Mouse (Mus musculus) cerebellum, adult 8-10 months (tissue): ENCODE measurements around the gene Chmp4b.

Experiments used
- DNase-seq: peaks from one replicate; pipeline ENCODE4 v3.0.0; 2022

The Chmp4b gene

DNA sequence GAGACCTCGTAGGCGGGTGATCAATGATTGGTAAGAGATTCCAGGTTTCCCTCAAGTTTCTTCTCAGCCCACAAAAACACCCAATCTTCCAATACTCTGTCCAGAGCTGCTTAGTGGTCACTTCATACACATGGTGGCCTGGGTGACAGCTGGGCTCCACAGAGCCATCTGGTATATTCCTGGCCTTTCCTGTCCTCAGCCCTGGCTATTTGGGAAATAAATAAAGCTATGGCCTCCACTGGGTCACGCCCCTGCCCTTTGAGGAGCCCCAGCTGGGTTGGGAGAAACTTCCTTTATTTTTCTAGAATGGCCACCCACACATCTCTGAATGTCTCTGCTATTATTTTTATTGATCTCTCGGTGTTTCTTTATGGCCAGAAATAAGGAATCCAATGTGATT is 72.0 kb downstream of the Chmp4b start:
- DNase-seq = no peak

DNA sequence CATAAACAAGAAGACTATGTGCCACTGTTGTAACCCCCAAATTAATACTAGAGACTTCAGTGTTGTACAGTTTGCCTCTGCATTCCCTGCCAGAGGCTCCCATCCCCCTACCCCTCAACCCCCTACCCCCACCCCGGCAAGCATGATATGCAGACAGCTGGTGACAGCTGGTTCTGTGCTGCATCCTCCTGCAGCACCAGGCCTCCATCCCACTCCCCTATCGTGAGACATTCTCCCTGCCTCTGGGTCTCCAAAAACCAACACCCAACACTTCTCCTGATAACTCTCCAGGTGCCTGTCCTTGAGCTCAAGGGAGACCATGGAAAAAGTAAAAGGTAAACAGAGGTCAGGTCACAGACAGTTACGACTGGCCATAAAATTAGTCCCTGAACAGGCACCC is 78.2 kb downstream of the Chmp4b start:
- no peak for DNase-seq

- DNase-seq = no peak
Measured at GRCm38 (mm10) chr2:154730841-154731240, 79.3 kb downstream of the Chmp4b start.

DNA sequence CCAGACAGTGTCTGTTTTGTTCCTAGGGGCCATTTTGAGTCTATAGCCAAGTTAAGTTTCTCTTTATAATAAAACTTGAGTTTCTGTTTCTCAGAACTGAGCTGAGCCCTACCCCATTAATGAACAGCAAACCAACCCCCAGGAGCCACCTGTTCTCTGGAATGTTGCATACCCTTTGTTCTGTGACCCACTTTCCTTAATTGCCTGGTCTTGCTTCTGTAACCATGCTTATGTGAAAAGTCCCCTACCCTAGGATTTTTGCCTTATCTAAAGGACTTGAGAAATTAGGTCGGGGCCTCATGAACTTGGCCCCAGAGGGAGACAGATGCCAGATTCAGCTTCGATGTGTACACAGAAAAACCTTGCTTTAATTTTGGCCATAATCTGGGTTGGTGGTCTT is 80.4 kb downstream of the Chmp4b start:
- no peak for DNase-seq

GRCm38 (mm10) chr2:154732503-154733141 is 81.1 kb downstream of the Chmp4b start:
- DNase-seq = no peak

DNA sequence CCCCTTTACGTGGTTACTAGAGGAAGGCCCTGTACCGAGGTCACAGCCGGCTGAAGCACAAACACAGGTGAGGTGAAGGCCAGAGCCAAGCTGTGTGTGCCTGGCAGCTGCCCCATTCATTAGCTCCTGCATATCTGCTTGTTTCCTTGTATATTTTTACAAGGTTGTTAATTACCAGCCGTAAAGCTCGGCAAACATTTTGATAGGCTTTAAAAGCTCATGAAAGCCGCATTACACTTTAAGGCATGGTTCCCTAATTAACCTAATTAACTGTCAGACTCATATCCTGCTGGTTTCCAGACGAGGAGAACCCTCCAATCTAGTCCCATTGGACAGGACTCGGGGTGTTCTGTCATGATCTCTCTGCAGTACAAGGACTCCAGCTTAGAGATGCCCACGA is 83.5 kb downstream of the Chmp4b start:
- no peak for DNase-seq

GRCm38 (mm10) chr2:154735416-154735815 is 83.9 kb downstream of the Chmp4b start:
- no peak for DNase-seq

GRCm38 (mm10) chr2:154735986-154736385 is 84.5 kb downstream of the Chmp4b start:
- DNase-seq = no peak

DNA sequence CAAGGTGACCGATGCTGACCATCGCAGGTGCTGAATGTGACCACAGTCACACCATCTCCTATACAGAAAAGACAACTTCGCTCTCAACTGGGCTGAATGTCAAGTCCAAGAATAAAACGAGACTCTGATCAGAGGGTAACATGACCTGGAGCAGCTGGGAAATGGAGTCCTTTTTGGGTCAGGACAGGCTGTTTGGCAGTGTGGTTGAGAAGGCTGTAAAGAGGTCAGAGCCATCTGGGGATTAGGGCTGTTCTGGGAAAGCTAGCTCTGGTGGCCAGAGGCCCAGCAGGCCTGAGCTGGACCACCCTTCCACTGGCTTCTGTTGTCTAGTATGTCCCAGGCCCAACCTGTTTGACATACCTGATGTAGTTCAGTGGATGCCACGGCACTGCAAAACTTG is 87.1 kb downstream of the Chmp4b start:
- no peak for DNase-seq

DNA sequence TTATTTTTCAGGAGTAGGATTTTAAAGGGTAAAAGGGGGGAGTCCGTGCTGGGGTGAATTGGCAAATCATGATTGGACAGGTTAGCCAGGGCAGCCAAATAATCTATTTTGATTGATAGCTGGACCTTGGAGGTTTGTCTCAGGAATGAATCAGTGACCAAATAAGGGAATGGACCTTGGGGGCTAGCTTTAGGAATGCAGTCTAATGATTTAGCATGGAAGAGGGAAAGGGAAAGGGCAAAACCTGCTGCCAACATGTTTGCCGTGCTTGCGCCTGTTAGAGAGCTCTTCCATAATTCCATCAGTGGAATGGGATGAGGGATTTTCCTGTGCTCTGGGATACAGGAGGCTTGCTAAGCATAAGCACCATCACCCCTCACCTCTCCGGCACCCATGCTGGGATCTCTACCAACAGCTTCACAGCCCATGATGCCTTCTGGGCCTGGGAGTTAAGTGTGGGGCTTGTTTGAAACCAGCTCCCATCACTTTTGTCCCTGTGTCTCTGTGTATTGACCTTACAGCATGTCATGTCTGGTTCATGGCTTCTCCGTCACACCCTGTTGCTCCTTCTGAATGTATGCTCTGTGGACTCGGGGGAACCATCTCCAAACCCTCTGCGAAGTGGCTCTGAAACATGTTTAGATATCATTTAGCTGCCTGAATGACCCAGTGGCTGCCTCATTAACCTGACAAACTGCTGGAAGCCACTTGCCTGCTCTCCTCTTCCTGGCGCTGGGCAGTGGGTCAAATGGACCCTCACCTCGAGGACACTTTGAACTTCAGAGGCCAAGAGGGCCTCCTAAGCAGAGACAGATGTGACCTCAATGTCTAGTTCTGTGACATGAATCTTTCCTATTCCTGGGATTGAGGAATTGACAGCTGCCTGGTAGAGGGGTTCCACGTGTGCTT is 91.7 kb downstream of the Chmp4b start:
- DNase-seq = no peak

GRCm38 (mm10) chr2:154743915-154744314 is 92.4 kb downstream of the Chmp4b start:
- no peak for DNase-seq
